Mouse (Mus musculus): ENCODE measurements at regions not wholly inside any gene's neighbourhood (a gene's known extent, or its start where the extent isn't known, plus 50 kb on each side); places are given as distances from the start of the nearest gene placed in this dataset.

GRCm38 (mm10) chr1:40907813-40908212, 102.4 kb downstream of the Tmem182 start:
- H3K4me3 ChIP-seq = no peak overlapping the region
- no peak overlapping the region for H3K27ac ChIP-seq (replicated peaks)
- no peak overlapping the region for H3K9ac ChIP-seq (replicated peaks)
- H3K4me1 ChIP-seq = no peaks in the 10 kb centered on the region
- no peaks in the 10 kb centered on the region for H3K36me3 ChIP-seq
- no peaks in the 10 kb centered on the region for H3K9me3 ChIP-seq
- H3K4me2 ChIP-seq (replicated peaks) = no peak overlapping the region
- H3K27me3 ChIP-seq = no peaks in the 10 kb centered on the region
- no peak for ATAC-seq (replicated peaks)

- no peaks in the 10 kb centered on the region for H3K9me3 ChIP-seq
- no peak overlapping the region for H3K27ac ChIP-seq (replicated peaks)
- ATAC-seq (replicated peaks) = 0 out of 2 replicates have a peak, but pooled peaks have one; percentile 41
- H3K36me3 ChIP-seq = no peaks in the 10 kb centered on the region
- H3K4me1 ChIP-seq = no peaks in the 10 kb centered on the region
- no peaks in the 10 kb centered on the region for H3K27me3 ChIP-seq
- H3K4me3 ChIP-seq = no peak overlapping the region
- H3K4me2 ChIP-seq (replicated peaks) = no peak overlapping the region
- 45% methylated on average over 3 of the region's 3 CpGs for WGBS
- H3K9ac ChIP-seq (replicated peaks) = no peak overlapping the region
These were observed 108.2 kb downstream of the Tmem182 start for GRCm38 (mm10) chr1:40913591-40913990.

- H3K27ac ChIP-seq (replicated peaks) = no peak overlapping the region
- no peak overlapping the region for H3K9ac ChIP-seq (replicated peaks)
- no peaks in the 10 kb centered on the region for H3K27me3 ChIP-seq
- H3K36me3 ChIP-seq = no peaks in the 10 kb centered on the region
- no peak overlapping the region for H3K4me2 ChIP-seq (replicated peaks)
- no peak for ATAC-seq (replicated peaks)
- no peak overlapping the region for H3K4me3 ChIP-seq
- no peaks in the 10 kb centered on the region for H3K4me1 ChIP-seq
- H3K9me3 ChIP-seq = no peaks in the 10 kb centered on the region
- 76% methylated on average over 3 of the region's 3 CpGs for WGBS
These were observed 118.9 kb downstream of the Tmem182 start for GRCm38 (mm10) chr1:40924271-40924670.

GRCm38 (mm10) chr1:40924780-40925179, 119.4 kb downstream of the Tmem182 start:
- H3K4me1 ChIP-seq = no peaks in the 10 kb centered on the region
- H3K36me3 ChIP-seq = no peaks in the 10 kb centered on the region
- no peak overlapping the region for H3K4me3 ChIP-seq
- H3K27me3 ChIP-seq = no peaks in the 10 kb centered on the region
- 29% methylated on average over 7 of the region's 7 CpGs for WGBS
- no peak overlapping the region for H3K4me2 ChIP-seq (replicated peaks)
- H3K9ac ChIP-seq (replicated peaks) = no peak overlapping the region
- no peaks in the 10 kb centered on the region for H3K9me3 ChIP-seq
- ATAC-seq (replicated peaks) = no peak
- H3K27ac ChIP-seq (replicated peaks) = no peak overlapping the region

- Histone ChIP-seq H3K9ac (replicated peaks) (no peak overlapping the region), H3K4me2 (replicated peaks) (no peak overlapping the region), H3K27me3 (no peaks in the 10 kb centered on the region), H3K36me3 (no peaks in the 10 kb centered on the region), H3K4me3 (no peak overlapping the region), H3K9me3 (no peaks in the 10 kb centered on the region), H3K4me1 (no peaks in the 10 kb centered on the region), H3K27ac (replicated peaks) (no peak overlapping the region)
- ATAC-seq (replicated peaks) = no peak
- 80% methylated on average over 5 of the region's 5 CpGs for WGBS
These were observed 126.0 kb downstream of the Tmem182 start for GRCm38 (mm10) chr1:40931374-40931773.

- Histone ChIP-seq H3K27me3 (no peaks in the 10 kb centered on the region), H3K4me2 (replicated peaks) (no peak overlapping the region), H3K9me3 (no peaks in the 10 kb centered on the region), H3K27ac (replicated peaks) (no peak overlapping the region), H3K4me1 (no peaks in the 10 kb centered on the region), H3K9ac (replicated peaks) (no peak overlapping the region), H3K36me3 (no peaks in the 10 kb centered on the region), H3K4me3 (no peak overlapping the region)
- WGBS = 69% methylated on average over 3 of the region's 3 CpGs
- no peak for ATAC-seq (replicated peaks)
These were observed 131.3 kb downstream of the Tmem182 start for GRCm38 (mm10) chr1:40936729-40937128.

- Histone ChIP-seq H3K27me3 (no peaks in the 10 kb centered on the region), H3K36me3 (no peaks in the 10 kb centered on the region), H3K9me3 (no peaks in the 10 kb centered on the region), H3K4me1 (no peaks in the 10 kb centered on the region), H3K4me2 (replicated peaks) (no peak overlapping the region), H3K27ac (replicated peaks) (no peak overlapping the region), H3K4me3 (no peak overlapping the region), H3K9ac (replicated peaks) (no peak overlapping the region)
- ATAC-seq (replicated peaks) = no peak
- WGBS = 81% methylated on average over 14 of the region's 14 CpGs
These were observed 137.3 kb downstream of the Tmem182 start for GRCm38 (mm10) chr1:40942751-40943150.

- H3K9ac ChIP-seq (replicated peaks) = no peak overlapping the region
- H3K36me3 ChIP-seq = no peaks in the 10 kb centered on the region
- WGBS = 16% methylated on average over 7 of the region's 7 CpGs
- no peak overlapping the region for H3K4me2 ChIP-seq (replicated peaks)
- ATAC-seq (replicated peaks) = 0 out of 2 replicates have a peak, but pooled peaks have one; percentile 57
- H3K4me1 ChIP-seq = no peaks in the 10 kb centered on the region
- no peaks in the 10 kb centered on the region for H3K9me3 ChIP-seq
- H3K4me3 ChIP-seq = no peak overlapping the region
- H3K27me3 ChIP-seq = no peaks in the 10 kb centered on the region
- no peak overlapping the region for H3K27ac ChIP-seq (replicated peaks)
These were observed 137.8 kb downstream of the Tmem182 start for GRCm38 (mm10) chr1:40943165-40943564.

- 88% methylated on average over 5 of the region's 5 CpGs for WGBS
- no peak for ATAC-seq (replicated peaks)
- H3K4me2 ChIP-seq (replicated peaks) = no peak overlapping the region
- H3K4me1 ChIP-seq = peaks cover 8% of the 10 kb centered on the region; the same call in 1 of the 2 replicates
- H3K36me3 ChIP-seq = no peaks in the 10 kb centered on the region
- H3K4me3 ChIP-seq = no peak overlapping the region
- no peaks in the 10 kb centered on the region for H3K27me3 ChIP-seq
- no peak overlapping the region for H3K9ac ChIP-seq (replicated peaks)
- no peak overlapping the region for H3K27ac ChIP-seq (replicated peaks)
- no peaks in the 10 kb centered on the region for H3K9me3 ChIP-seq
These were observed 145.2 kb downstream of the Tmem182 start for GRCm38 (mm10) chr1:40950641-40951040.

- ATAC-seq (replicated peaks) = no peak
- no peak overlapping the region for H3K4me2 ChIP-seq (replicated peaks)
- H3K4me1 ChIP-seq = peaks cover 8% of the 10 kb centered on the region; the same call in 1 of the 2 replicates
- no peaks in the 10 kb centered on the region for H3K9me3 ChIP-seq
- no peaks in the 10 kb centered on the region for H3K27me3 ChIP-seq
- H3K36me3 ChIP-seq = no peaks in the 10 kb centered on the region
- H3K4me3 ChIP-seq = no peak overlapping the region
- 74% methylated on average over 14 of the region's 14 CpGs for whole genome bisulfite sequencing
- H3K27ac ChIP-seq (replicated peaks) = no peak overlapping the region
- no peak overlapping the region for H3K9ac ChIP-seq (replicated peaks)
These were observed 149.3 kb downstream of the Tmem182 start for GRCm38 (mm10) chr1:40954720-40955163.

- H3K27ac ChIP-seq (replicated peaks) = no peak overlapping the region
- peaks cover 13% of the 10 kb centered on the region for H3K4me1 ChIP-seq
- peak overlapping the region; percentile 19 for H3K4me3 ChIP-seq
- H3K27me3 ChIP-seq = no peaks in the 10 kb centered on the region
- no peak overlapping the region for H3K9ac ChIP-seq (replicated peaks)
- peak overlapping the region; percentile 32 for H3K4me2 ChIP-seq (replicated peaks)
- H3K36me3 ChIP-seq = no peaks in the 10 kb centered on the region
- 21% methylated on average over 17 of the region's 17 CpGs for WGBS
- H3K9me3 ChIP-seq = no peaks in the 10 kb centered on the region
- peak; percentile 78 for ATAC-seq (replicated peaks)
These were observed 162.5 kb downstream of the Tmem182 start for GRCm38 (mm10) chr1:40967768-40968504.

- no peak for ATAC-seq (replicated peaks)
- Histone ChIP-seq H3K4me3 (no peak overlapping the region), H3K36me3 (no peaks in the 10 kb centered on the region), H3K27ac (replicated peaks) (no peak overlapping the region), H3K9me3 (no peaks in the 10 kb centered on the region), H3K4me1 (no peaks in the 10 kb centered on the region), H3K4me2 (replicated peaks) (no peak overlapping the region), H3K9ac (replicated peaks) (no peak overlapping the region), H3K27me3 (no peaks in the 10 kb centered on the region)
- 69% methylated on average over 2 of the region's 2 CpGs for WGBS
These were observed 178.4 kb downstream of the Tmem182 start for GRCm38 (mm10) chr1:40983762-40984161.

- Histone ChIP-seq H3K36me3 (no peaks in the 10 kb centered on the region), H3K9me3 (no peaks in the 10 kb centered on the region), H3K4me1 (no peaks in the 10 kb centered on the region), H3K9ac (replicated peaks) (no peak overlapping the region), H3K4me2 (replicated peaks) (no peak overlapping the region), H3K27me3 (no peaks in the 10 kb centered on the region), H3K27ac (replicated peaks) (no peak overlapping the region), H3K4me3 (no peak overlapping the region)
- ATAC-seq (replicated peaks) = no peak
- 91% methylated on average over 4 of the region's 4 CpGs for WGBS
These were observed 187.9 kb downstream of the Tmem182 start for GRCm38 (mm10) chr1:40993327-40993726.

All from forebrain, embryonic 15.5 days (tissue).